Mouse (Mus musculus) CH12.LX (cell line): Measurements from ENCODE around the gene Spata31d1b.

Source experiments
- CHD2 ChIP-seq: IDR thresholded peaks from 2 replicates; pipeline ENCODE4 v1.6.1; 2011; ENCODE audit warnings: low read length, improper control_type of control experiment
- CTCF ChIP-seq, 2 experiments: IDR thresholded peaks in 1 of 2; conservative IDR thresholded peaks in 1 of 2; 2 replicates each; pipeline ENCODE4 v1.5.1; 2011 to 2012; ENCODE audit warnings: low read depth in 2 of 2, low read length in 2 of 2, improper control_type of control experiment in 1 of 2, inconsistent platforms in 1 of 2, mild to moderate bottlenecking in 1 of 2, moderate library complexity in 1 of 2
- E2F4 ChIP-seq: IDR thresholded peaks from 2 replicates; pipeline ENCODE4 v1.6.1; 2011; ENCODE audit warnings: low read depth, low read length, improper control_type of control experiment; ENCODE audit not compliant: insufficient replicate concordance
- JUND ChIP-seq: conservative IDR thresholded peaks from 2 replicates; pipeline ENCODE4 v1.6.1; 2011; ENCODE audit warnings: low read depth, low read length, improper control_type of control experiment
- MAX ChIP-seq: IDR thresholded peaks from 2 replicates; pipeline ENCODE4 v1.6.1; 2011; ENCODE audit warnings: low read length, improper control_type of control experiment
- MEF2A ChIP-seq: IDR thresholded peaks from 2 replicates; pipeline ENCODE4 v1.6.1; 2014; ENCODE audit warnings: low read depth, mild to moderate bottlenecking, inconsistent platforms, low read length, improper control_type of control experiment, borderline replicate concordance
- NELFE ChIP-seq: IDR thresholded peaks from 2 replicates; pipeline ENCODE4 v1.6.1; 2011; ENCODE audit warnings: low read depth, low read length, improper control_type of control experiment
- POLR2A ChIP-seq: IDR thresholded peaks from 2 replicates; pipeline ENCODE4 v1.6.1; 2011; ENCODE audit warnings: low read depth, mild to moderate bottlenecking, improper control_type of control experiment, low read length
- RAD21 ChIP-seq: IDR thresholded peaks from 2 replicates; pipeline ENCODE4 v1.6.1; 2011; ENCODE audit warnings: low read depth, mild to moderate bottlenecking, low read length, improper control_type of control experiment, moderate library complexity
- TCF12 ChIP-seq: IDR thresholded peaks from 2 replicates; pipeline ENCODE4 v1.6.1; 2014; ENCODE audit warnings: low read depth, mild to moderate bottlenecking, inconsistent platforms, low read length, improper control_type of control experiment
- ZKSCAN1 ChIP-seq: IDR thresholded peaks from 2 replicates; pipeline ENCODE4 v1.6.1; 2012; ENCODE audit warnings: low read depth, inconsistent platforms, low read length, improper control_type of control experiment, borderline replicate concordance

- no peak for TF ChIP-seq E2F4
- no peak for TF ChIP-seq MEF2A
- no peak for TF ChIP-seq POLR2A
- no peak for TF ChIP-seq TCF12
- no peak for TF ChIP-seq CHD2
- no peak for TF ChIP-seq RAD21
- TF ChIP-seq MAX: no peak
- TF ChIP-seq CTCF (conservative IDR thresholded peaks at IDR 0.05 in 1 of 2, IDR thresholded peaks at IDR 0.05 in 1 of 2; ENCODE audit: low read depth in 2 of 2, low read length in 2 of 2): no peak
- TF ChIP-seq NELFE: no peak
- TF ChIP-seq JUND: no peak
- TF ChIP-seq ZKSCAN1: no peak
Measured at GRCm38 (mm10) chr13:59746164-59746563, 34.1 kb downstream of the Spata31d1b start.
